Mouse (Mus musculus) layer of hippocampus, adult 11-12 months (tissue): ENCODE data around the gene Ccdc146.
A peak's percentile ranks its signal among the peaks of the same experiment; 100 is the strongest.
"Not testable (repeated sequence)": the region's sequence is repeated elsewhere in the genome, so short reads cannot be mapped to it uniquely, and the experiment has no call there.

Source experiments
- DNase-seq: peaks from one replicate; pipeline ENCODE4 v3.0.0; 2022; ENCODE audit warnings: low spot score

Gene Ccdc146

GRCm38 (mm10) chr5:21386432-21386831 is 38.0 kb downstream of the Ccdc146 start:
- no peak for DNase-seq

GRCm38 (mm10) chr5:21384976-21385375 is 39.5 kb downstream of the Ccdc146 start:
- DNase-seq: no peak

GRCm38 (mm10) chr5:21384252-21384960 is 40.1 kb downstream of the Ccdc146 start:
- DNase-seq: no peak

DNA sequence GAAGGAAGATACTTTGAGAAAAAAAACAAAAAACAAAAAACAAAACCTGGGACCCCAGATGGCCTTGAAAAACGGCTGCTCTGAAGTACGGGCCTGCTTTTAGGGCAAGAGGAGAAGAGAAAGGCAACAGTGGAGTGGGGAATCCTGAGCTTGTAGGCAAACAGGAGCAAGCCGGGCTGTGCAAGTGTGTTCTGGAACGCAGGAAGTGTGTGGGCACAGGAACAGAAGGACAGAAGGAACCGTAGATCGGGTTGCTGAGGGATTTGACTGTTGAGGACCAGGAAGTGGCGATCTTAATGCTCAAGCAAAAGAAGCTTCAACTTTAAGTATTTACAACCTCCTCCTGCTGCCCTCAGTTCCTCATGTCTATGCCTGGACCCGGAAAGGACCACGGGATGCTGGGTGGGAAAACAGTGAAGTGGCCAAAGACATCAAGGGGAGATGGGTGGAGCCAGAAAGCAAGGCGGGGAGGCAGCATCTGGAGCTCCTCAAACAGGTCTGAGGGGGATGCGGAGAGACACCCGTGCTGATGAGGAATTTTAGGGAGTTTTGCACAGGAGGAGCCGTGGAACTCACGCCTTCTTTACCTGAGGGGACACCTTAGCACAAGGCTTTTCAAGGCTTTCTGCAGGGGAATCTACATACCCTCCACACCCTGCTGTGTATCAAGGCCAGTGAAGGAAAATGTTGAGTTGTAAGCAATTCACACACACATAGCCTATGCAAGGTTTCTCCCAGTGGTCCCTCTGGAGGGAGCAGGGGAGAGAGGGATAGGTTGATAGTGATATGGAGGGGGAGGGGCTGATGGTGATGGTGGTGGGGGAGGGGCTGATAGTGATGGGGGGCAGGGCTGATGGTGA is 40.9 kb downstream of the Ccdc146 start:
- DNase-seq: peak; percentile 27

GRCm38 (mm10) chr5:21382678-21383077 is 41.8 kb downstream of the Ccdc146 start:
- DNase-seq: no peak

DNA sequence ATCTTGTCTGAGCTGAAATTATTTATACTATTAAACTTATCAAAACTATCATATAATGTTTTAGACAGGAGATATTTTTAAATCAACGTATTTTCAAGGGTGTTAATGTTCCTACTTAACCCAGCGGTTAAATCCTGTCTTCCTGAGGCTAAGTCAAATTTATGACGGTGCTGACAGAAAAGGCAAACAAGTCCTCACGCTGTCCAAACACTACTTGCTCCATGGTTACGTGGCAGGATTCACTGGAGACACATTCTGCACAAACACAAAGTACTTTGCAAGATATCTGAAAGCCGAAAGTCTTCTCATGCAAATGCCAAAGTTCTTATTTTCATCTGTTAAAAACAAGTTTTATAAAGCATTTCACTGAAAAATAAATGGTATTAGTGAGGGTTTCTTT is 42.5 kb downstream of the Ccdc146 start:
- no peak for DNase-seq

- DNase-seq: no peak
These were observed 46.1 kb downstream of the Ccdc146 start for GRCm38 (mm10) chr5:21378397-21378796.

DNA sequence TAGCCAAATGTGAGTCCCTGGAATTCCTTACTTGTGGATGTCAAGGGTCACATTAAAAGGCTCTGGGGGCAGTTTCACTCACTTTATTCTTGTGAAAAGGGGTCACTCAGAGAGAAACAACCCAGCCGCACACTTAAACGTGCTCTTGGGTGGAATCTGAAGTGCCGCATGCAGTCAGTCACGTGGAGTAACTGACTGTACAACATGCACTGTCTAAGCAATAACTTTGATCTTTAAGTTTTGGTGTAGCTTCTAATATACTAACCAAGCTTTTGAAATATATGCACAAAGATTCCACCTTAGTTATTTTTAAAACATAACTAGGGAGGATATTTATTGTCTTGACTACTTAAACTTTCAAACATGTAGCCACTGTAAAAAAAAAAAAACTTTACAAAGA is 47.5 kb downstream of the Ccdc146 start:
- DNase-seq: no peak

- no peak for DNase-seq
These were observed 51.3 kb downstream of the Ccdc146 start for GRCm38 (mm10) chr5:21373180-21373518.

- peak; percentile 53 for DNase-seq
These were observed 51.8 kb downstream of the Ccdc146 start, which contains the start of gene Fgl2 for GRCm38 (mm10) chr5:21372493-21373179. TSS of gene Fgl2 (plus strand) at chr5:21372642.

GRCm38 (mm10) chr5:21371920-21372319 is 52.6 kb downstream of the Ccdc146 start:
- DNase-seq: no peak

GRCm38 (mm10) chr5:21370218-21370947 is 54.1 kb downstream of the Ccdc146 start:
- DNase-seq: no peak

DNA sequence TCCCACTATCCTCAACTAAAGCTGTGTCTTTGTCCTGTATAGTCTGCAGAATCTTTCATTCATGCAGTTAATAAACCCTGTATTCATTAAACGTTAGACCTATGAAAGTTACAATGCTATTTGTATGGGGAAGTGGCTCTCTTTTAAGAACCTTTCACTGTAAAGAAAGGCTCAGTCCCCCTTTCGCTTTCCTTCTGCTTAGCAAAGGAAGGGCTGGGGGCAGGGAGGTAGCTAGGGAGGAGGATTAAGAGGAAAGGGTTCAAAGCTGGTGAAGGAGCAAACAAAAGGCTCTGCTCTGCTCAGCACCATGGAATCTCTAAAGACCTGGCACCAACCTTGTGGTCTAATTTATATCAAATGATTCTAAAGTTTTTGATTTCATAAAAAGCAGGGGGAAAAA is 57.0 kb downstream of the Ccdc146 start:
- DNase-seq: no peak

- DNase-seq: no peak
These were observed 58.0 kb downstream of the Ccdc146 start for GRCm38 (mm10) chr5:21366338-21367053.

DNA sequence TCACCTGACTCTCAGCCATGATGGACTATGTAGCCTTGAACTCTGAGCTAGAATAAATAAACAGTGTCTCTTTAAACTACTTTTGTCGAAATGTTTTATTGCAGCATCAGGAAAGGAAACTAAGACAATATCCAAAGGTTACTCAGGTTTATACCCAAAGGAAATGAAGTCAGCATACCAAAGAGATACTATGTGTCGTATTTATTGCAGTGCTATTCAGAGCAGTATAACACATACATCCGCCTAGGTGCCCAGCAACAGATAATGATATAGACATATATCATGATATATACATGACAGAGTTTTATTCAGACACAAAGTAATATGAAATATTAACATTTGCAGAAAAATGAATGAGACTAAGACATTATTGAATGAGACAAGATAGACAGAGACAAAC is 61.1 kb downstream of the Ccdc146 start:
- no peak for DNase-seq

DNA sequence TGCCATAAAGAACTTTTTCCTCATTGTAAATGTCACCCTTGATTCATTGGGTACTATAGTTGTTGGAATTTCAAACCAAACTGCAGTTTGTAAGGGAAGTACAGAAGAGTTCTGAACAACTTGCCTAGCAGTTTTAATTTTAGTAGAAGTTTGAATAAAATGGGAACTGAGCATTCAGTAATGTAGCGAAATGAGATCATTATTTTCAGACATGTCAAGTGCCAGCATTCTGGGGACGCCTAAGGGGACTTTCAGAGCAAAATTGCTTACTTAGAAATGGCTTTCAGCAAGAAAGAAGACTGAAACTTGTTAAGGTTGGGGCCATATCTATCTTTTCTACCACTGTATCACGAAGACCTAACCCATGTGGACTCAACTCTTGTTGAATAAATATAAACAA is 65.8 kb downstream of the Ccdc146 start:
- no peak for DNase-seq

DNA sequence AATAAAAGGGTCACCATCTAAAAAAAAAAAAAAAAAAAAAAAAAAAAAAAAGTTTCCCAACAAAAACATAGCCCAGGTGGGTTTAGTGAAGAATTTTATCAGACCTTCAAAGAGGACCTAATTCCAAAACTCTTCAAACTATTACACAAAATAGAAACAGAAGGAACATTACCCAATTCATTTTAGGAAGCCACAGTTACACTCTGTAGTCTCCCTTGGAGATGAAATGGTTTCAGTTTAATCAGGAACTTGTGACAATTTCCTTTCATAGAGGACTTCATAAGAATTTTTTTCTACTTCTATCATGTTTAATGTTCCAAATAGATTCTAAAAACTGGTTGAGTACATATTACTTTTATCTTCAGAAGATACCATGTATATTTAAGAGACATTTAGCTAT is 72.8 kb downstream of the Ccdc146 start:
- no peak for DNase-seq

DNA sequence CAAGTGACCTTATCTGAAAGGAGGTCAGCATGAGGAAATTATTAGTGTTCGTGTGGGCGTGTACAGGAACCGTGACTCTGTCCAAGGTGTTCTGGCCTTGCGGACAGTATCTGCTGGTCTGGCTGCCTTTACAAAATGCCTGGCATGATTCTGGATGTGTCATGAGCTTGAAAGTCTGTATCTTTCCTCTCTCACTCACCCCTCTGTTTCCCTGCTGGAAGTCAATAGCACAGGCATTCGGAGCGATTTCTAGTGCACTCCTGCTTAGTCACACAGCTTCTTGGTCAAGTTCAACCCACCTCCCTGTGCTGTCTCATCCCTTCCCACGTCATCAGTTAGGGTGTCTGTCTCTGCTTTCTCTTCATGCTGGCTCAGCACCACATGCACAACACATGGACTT is 76.1 kb downstream of the Ccdc146 start:
- no peak for DNase-seq

- not testable (repeated sequence) for DNase-seq
These were observed 82.2 kb downstream of the Ccdc146 start for GRCm38 (mm10) chr5:21342265-21342664.

- no peak for DNase-seq
These were observed 92.4 kb downstream of the Ccdc146 start for GRCm38 (mm10) chr5:21332119-21332518.

- DNase-seq: no peak
These were observed 92.8 kb downstream of the Ccdc146 start for GRCm38 (mm10) chr5:21331656-21332055.
